Mouse (Mus musculus) urinary bladder, postnatal 14 days (tissue): ENCODE data around the gene Mindy3.

Source experiments
- DNase-seq: peaks from one replicate; pipeline ENCODE4 v3.0.0; 2021; ENCODE audit warnings: low spot score

Mindy3 gene

DNA sequence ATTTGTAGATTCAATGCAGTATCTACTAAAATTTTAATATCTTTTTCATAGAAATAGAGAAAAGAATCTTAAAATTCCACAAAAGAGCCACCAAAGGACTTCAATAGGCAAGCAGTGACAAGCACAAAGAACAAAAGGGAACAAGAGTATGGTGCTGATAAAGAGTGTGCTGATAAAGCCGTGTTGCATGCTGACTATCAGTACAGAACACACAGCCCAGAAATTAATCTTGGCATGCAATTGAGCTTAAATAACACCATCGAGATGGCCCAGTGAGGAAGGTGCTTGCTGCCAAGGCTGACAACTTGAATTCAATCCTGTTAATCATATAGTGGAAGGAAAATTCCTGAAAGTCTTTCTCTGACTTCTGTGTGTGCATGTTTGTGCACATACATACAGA is 50.8 kb downstream of the Mindy3 start:
- DNase-seq: no peak

DNA sequence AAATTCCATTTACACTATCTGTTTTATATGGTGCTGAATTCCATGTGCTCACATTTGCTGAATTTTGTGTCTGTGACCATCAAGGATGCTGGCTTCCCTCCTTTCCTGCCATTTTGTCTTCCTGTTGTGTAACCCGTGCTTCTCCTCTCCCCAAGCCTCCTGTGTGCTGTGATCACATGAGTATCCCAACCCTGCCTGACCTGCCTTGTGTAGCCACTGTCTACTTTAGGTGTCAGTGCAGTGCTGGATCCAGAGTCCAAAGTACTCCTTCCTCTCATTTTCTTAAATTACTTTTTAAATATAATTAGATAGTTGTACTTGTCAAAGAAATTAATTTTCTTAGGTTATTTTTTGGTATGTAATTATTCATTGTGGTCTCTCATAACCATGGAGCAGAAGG is 51.3 kb downstream of the Mindy3 start:
- DNase-seq: no peak

DNA sequence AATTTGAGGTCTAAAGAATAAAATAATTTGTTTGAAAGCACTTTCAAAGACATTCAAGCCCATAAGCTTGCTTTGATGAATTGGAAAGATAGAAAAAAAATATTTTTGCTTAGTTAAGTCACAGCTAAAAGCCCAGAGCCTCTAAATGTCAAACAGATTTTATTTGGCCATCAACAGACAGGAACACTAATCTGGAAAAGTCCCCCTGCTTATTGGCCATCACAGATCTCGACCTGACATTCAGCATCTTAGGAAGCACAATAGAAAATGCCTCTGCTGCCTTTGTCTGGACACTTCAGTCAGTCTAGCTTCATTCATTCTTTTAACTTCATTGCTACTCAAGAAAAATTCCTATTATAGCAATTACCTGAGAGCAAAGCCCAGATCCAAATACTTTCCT is 58.0 kb downstream of the Mindy3 start:
- DNase-seq: no peak

DNA sequence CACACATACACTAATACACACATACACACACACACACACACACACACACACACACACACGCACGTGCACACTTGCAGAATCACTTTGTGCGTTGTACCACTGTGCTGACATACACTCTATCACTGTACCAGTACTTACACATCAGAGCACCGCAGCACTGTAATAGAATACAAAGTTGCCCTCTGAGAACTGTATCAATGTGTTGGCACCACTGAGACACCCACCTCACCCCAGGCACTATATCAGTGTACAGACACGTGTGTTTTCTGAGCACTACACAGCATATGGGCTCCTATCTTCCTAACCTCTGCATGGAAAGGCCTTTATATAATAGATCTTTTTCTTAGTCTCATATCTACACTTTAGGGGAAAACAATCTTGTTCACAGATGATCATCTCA is 64.4 kb downstream of the Mindy3 start:
- DNase-seq: no peak

DNA sequence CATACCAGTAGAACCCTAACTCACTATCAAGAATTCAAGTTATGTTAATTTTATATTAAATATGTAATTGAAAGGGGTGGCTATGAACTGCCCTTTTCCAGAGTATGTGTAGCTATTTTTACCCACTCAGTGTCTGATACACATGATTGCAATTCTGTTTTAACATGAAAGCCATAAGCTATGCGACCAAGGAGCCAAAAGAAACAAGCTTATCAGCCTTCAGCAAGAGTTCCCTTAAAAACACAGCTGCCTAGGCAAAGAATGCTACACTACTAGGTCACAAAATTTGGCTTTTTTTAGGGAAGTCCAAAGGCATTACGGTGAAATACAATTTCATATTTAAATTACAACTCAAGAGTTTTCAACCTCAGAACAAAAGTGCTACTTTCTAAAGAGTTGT is 70.4 kb downstream of the Mindy3 start:
- no peak for DNase-seq

DNA sequence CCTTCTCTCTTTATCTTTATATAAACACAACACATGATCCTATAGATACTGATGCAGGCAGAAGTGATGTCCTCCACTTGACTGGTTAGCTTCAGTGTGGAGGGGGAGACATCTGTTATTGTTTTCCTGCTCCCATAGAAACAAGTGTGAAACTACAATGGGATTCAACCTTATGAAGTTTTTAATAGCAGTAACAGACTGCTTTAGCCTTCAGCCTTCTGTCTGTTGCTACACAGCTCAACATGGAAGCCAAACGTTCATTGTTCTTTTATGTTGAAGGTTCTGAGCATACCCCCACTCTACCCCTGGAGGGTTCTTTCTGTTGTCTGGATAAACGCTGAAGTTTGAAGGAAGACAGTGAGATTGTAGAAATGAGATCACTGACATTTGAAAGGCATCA is 87.3 kb downstream of the Mindy3 start:
- no peak for DNase-seq

DNA sequence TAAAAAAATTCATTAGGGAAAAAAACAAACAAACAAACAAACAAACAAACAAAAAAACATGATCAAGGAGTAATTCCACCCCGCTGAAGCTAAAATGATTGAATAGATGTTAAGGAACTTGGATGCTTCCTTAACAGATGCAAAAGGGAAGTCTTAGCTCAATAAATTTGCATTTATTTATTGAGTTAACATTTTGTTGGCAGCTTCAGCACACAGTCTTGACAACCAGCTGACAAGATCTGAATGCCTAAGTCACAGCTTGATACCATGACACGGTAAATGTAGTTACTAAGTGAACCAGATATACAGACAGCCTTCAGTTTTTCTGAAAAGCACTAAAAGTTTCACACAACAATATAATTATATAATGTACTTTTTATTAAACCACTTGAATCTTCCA is 89.7 kb downstream of the Mindy3 start:
- no peak for DNase-seq

DNA sequence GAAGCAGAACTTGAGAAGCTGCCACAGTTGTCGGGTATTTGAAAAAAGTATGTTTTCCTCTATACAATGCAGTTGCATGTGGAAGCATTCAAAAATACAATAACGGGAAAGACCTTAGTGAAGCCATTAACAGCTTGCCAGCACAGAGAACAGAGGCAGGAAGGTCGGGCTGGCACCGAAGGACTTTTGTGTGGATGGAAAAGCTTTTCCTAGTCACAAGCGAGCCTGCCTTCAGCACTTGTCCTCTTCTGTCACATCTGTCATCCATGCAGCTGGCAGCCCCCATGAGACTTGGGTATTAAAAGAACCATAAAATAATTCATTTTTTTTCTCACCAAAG is 90.2 kb downstream of the Mindy3 start:
- DNase-seq: no peak

DNA sequence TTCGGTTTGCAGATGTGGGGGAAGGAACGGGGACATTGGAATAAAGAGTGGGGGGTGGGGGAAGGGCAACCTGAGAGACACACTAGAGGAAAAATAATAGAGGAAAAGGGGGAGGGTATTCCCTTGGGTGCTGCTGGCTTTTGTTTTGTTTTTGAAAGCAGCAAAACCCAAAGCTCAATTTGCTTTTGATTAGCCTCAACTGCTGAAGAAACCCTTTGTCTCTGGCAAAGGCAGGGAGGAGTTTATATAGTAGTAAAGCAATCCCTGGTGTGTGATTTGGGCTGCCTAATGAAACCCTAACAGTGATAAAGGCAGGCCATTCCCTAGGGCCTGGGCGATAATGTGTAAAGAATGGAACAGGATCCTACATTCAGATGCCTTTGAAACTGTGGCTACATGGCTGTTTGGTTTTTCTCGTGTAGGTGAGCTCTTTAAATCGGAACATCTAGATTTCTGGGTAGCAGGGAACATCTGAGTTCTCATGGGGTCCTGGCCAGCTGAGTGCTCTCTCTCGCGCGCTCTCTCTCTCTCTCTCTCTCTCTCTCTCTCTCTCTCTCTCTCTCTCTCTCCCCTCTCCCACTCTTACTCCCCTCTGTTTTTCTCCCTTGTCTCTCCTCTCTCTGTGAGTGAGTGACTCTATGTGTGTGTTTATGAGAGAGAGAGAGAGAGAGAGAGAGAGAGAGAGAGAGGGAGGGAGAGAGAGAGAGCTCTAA is 90.8 kb downstream of the Mindy3 start:
- no peak for DNase-seq

DNA sequence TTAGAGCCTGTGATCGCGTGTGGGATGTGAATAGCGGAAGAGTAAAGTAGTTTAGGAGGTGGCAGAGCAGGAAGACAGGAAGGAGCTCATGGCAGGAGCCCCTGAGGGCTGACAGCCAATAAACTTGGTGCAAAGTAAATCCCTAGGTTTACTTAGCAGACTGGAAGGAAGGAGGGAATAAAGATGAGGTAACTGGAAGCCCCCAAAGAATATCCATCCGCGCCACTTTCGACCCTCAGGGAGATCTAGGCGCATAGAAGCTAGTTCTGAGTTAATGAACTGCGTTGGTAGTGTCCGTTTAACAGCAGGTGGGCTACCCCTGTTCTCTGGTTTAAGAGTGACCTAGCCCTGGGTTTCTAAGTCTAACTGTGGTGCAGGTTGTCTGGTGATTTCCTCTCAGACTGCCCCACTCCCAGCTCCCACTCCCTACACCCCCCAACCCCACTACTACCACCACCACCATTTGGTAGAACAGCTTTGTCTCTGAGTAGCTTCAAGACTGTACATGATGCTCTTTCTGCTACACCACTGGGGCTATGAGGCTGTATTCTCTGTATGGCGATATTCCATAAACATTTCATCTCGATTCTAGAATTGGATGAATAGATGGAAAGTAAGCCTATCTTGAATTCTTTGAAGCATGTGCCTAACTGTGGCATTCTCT is 91.4 kb downstream of the Mindy3 start:
- no peak for DNase-seq

DNA sequence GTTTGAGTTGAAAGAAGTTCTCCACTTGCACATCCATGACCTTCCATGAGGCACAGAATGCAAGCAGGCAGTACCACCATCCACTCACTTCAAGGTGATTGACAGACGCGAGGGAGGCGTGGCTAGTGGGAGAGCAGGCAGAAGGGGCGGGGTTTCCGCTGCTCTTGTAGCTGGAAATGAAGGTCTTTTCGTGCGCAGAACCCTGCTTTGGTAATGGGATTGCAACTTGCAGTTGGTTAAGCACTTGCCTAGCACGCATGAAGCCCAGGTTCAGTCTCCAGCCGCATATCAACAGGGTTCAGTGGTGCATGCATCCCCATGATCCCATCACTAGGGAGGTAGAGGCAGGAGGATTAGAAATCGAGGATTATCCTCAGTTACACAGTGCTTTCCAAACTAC is 92.1 kb downstream of the Mindy3 start:
- DNase-seq: peak; percentile 8

DNA sequence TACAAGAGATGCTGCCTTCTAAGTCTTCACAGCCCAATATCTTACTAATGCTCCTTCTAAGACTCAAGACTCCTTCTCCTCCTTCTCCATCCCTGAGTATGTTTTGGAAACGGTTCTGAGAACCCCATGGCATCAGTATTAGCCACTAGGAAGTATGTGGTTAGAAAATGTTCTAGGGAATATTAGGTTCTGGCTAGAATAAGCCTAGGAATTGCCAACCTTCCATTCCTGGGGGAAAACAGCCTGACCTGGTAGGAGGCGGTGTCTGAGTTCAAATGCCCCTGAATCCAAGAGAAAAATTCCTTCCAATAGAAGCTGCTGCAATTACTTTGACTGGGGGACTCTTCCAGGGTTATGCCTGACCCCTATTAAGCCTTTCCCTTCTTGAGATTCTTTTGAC is 93.4 kb downstream of the Mindy3 start:
- DNase-seq: no peak

DNA sequence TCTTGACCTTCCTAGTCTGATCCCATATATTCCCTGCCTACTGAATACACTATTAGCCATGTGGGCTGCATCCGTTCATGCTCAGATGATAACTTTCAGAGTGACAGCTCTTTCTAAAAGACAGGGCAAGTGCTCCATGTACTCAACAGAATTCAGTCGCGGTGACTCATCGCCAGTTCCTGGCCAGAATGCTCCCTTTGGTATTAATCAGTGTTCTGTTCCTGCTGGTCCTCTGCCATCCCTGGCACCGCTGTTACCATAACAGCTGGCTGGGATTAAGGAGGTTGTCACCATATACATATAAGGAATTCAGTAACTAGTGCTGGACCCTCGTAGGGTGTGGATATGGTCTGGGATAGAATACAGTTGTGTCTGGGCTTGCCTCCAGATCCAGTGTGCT is 93.9 kb downstream of the Mindy3 start:
- DNase-seq: peak; percentile 76

DNA sequence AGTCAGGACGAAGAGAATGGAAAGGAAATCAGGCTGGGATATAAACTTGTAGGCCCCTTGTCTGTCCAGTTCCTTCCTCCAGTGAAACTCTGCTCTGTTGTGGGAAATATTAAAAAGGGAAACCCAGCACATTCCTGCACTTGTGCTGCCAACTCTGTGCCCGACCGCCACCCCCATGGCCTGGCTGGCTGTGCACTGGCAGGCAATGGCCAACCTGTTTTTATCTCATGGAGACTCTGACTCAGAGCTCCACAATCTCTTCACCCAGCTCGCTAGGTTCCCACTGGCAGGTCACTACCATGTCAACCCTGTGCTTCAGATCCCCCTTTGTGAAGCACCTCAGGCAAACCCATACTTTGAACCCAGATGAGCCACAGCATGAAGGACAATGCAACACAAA is 98.4 kb downstream of the Mindy3 start:
- no peak for DNase-seq

DNA sequence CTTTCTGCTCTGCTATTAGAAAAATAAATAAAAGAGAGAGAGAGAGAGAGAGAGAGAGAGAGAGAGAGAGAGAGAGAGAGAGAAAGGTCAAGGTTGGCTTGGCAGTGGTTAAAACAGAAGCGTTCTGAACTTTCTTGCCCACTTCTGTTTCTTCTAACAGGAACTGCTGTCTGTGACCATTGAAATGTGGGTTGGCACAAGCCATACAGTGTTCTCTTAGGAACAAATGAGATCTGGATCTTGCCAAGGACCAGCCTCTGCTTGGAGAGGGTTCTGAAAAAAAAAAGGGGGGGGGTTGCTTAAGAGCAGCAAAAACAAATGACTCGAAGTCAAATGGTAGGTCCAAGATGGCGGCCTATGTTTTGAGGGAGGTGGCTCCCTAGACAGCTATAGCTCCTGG is 100.6 kb downstream of the Mindy3 start:
- no peak for DNase-seq

DNA sequence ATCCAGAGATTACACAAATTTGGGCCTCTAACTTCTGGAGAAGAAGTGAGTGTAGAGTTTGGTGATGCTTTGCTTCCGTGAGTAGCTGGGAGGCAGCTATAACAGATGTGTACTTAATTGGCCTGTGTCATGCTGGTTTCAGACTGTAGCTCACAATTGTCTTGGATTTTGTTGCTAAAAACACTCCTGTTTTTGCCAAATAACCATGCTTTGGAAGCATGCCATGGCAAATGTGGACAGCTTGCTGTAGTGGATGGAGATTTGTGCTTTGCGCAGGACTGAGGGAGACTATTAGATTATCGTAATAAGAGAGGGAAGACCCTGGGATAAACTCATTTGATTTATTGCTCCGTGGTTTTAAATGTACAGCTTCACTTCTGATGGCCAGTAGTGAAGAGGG is 101.2 kb downstream of the Mindy3 start:
- DNase-seq: no peak

DNA sequence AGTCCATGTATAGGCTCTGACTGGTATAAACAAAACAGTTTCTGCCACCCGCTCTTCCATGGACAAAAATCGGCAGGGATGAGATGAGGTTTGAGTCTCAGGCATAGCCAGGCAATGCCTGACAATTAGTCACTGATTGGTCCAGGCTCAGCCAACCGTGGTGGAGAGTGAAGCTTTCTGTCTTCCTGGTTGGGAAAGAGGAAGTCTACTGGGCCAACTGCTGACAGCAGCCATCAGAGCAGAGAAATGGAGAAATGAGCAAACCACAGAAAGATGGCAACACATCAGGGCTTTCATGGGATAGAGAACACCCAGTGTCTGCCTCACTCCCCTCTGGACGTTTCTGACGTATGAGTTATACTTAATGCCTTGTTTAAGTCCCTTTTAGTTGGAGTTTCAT is 101.9 kb downstream of the Mindy3 start:
- no peak for DNase-seq

DNA sequence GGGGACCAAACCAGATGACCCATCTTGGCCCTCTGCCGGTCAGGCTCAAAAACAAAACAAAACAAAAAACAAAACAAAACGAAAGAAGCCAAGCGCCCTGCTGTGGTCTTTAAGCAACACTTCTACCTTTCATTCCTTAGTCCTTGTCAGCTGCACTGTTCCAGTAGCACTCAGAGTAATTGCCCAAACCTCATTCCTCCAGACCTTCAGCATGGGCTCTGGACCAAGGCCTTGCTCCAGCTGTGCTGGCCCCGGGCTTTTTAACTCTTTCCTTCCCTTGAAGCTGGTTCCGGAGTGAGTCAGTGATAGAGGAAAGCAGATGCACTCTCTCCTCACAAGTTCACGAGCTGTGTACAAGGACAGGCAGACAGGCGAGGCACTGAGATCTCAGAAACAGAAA is 102.9 kb downstream of the Mindy3 start:
- DNase-seq: peak; percentile 8

DNA sequence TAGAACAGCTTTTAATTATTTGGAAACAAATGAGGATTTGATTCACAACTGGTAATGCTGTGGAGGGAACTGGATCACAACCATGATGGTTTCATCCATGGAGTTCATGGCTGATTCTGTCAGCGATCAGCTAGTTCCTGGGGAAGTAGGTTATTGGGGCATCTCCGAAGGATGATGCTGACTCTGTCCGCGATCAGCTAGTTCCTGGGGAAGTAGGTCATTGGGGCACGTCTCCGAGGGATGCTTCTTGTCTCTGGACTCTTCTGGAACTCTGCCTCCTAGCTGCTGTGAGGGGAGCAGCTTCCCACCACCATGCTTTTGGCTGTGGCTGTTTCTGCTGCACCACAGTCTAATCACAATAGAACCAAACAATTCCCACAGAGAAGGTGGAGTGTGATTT is 105.2 kb downstream of the Mindy3 start:
- DNase-seq: no peak

DNA sequence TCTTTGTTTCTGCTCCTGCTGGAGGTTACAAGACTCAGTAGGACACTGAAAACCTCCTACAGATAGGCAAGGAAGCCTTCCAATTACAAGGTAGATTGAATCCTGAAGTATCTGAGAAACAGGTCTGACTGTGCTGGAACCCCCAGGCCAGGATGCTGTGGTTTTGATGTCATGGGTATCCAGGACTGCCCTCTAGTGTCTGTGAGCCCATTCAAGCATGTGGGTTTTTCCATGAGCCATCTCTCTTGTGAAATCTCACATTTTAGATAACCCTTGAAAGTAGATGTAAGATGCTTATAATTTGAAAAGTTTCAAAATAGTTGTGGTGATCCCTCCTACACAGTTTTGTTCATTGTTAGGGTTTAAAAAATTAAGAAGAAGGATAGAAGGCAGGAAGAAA is 110.8 kb downstream of the Mindy3 start:
- no peak for DNase-seq

DNA sequence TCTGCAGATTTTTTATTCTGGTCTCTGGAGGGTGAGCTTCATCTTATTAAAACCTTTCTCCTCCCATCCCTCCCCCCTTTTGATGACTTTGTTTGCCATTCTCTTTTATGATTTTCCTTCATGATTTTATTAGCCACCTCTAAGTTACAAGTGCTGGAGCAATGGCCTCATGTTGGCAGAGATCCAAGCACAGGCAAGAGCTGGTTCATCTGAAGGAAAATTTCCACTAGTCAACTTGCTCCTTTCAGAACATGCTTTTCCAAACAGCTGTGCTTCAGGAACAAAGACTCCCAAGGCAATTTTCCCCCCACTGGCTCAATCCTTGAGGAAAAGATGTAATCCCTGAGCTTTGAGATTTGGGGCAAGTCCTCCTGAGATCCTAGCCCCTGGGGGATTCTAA is 112.0 kb downstream of the Mindy3 start:
- peak; percentile 11 for DNase-seq

DNA sequence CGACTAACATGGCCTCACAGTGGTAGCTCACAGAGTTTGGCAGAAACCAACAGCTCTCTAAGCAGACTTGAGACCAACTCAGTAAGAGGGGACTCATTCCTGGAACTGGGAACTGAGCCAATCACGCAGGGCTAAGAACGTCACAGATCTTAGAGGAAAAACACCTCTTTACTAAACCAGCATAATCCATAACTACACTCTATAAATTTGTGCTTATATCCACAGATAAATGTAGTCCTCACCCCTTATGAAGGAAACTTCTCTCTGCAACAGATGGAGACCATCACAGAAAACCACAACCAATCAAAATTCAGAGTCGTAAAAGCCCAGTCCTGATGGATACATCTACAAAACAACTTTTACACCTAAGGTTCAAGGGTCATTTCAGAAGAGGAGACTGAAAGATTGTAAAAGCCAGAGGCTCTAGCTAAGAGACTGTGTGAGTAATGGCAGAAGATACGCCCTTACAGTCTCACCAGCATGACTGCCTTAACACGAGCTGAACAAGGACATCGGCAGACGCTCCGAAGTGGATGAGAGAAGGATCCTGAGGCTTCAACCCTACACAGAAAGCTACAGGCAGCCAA is 114.1 kb downstream of the Mindy3 start:
- no peak for DNase-seq

DNA sequence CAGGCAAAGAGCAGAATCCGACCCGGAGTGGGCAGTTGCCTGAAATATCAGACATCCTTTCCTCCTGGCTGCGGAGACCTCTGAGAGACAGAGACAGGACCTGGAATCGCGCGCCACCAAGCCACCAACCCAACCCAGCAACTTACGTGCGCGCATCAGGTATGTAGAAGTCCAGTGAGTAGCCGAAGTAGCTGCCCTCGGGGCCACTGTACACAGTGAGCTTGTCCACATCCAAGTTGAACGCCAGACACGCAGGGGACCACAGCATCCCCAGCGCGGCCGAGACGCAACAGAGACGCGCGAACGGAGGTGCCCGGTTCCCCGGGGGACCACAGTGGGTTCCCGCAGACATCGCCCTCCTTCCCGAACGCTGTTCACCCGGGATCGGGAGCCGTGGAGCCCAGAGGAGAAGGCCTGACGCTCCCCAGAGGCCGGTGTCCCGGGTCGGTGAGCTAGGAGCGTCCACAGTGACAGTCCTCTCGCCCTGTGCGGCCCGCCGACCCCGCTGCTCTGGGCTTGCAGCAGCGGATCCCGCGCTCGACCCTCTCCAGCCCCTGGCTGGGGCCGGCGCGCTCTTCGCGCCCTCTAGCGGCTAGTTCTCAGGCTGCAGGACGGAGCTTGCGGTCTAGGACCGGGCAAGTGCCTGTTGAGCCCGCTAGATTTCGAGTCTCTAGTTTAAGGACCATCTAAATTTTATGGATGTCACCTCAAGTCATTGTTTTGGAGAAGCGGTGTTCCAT is 117.7 kb downstream of the Mindy3 start, which contains the start of gene Itga8:
Itga8 (minus strand) TSS at position 492 of the 740 bp plus-strand sequence.
- DNase-seq: peak; percentile 78
